Mouse (Mus musculus): ENCODE data around the gene Grcc10.
A peak's percentile ranks its signal among the peaks of the same experiment; 100 is the strongest.

The Grcc10 gene

GRCm38 (mm10) chr6:124740888-124741761 is at the start of gene Grcc10:
Gene Grcc10 (minus strand): TSS chr6:124741374.
- peak; percentile 88 for DNase-seq (ENCODE audit: low spot score)

- no peak for DNase-seq (ENCODE audit: low spot score)
Observed at GRCm38 (mm10) chr6:124790121-124790520, 48.9 kb upstream of the Grcc10 start.

DNA sequence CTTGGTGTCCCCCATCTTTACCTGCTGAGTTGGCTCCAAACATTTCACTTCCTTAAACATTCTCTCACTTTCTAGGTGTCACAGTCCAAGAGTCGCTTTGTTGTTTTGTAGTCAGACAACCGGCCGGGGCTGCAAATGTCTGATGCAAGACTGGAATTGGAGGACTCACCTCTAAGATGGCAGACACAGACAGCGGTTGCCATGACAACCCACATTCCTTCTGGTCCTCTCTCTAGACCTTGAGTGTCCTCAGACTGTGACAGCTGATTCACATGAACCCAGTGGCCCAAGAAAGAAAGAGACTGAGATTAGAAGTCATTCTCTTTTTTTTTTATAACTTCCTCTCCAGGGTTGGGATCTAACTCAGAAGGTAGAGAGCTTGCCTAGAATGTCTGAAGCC is 48.3 kb upstream of the Grcc10 start:
- no peak for DNase-seq (ENCODE audit: low spot score)

DNA sequence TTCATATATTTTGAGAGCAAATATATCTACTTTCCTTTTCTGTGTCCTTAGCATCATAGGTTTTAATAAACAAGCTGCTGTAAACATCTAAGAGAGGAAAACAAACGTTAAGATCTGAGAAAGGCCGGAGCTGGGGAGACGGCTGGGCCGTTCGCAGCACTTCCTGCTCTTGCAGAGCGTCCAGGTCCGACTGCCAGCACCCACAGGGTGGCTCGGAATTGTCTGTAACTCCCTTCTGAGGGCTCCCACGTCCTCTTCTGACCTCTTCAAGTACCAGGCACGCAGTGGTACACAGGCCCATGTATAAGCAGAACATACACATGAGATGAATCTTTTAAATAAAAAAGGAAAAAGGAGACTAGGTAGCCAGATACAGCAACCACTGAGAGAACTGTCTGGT is 46.5 kb upstream of the Grcc10 start:
- no peak for DNase-seq (ENCODE audit: low spot score)

GRCm38 (mm10) chr6:124786756-124787420 is 45.7 kb upstream of the Grcc10 start:
- DNase-seq (ENCODE audit: low spot score): no peak

- DNase-seq (ENCODE audit: low spot score): no peak
Observed at GRCm38 (mm10) chr6:124782436-124782835, 41.3 kb upstream of the Grcc10 start.

DNA sequence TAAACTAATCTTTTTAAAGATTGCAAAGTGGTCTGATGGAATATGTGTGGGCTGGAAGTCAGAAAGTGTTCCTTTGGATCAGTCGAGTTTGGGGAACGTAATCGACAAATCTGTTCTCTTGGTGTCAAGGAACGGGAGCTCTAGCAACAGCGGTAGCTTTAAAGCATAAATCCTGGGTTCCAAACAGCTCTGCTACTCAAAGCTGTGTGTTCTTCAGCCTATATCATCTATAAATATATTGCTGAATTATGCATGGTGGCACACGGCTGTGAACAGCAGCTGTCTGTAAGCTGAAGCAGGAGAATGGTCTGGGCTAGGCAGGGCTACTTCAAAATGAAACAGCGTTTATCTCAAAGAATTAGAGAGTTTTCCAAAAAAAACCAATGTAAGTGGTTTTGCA is 39.7 kb upstream of the Grcc10 start:
- DNase-seq (ENCODE audit: low spot score): no peak

- no peak for DNase-seq (ENCODE audit: low spot score)
Observed at GRCm38 (mm10) chr6:124779984-124780416, 38.8 kb upstream of the Grcc10 start.

GRCm38 (mm10) chr6:124779222-124779983 is 38.2 kb upstream of the Grcc10 start, which contains the start of gene Lrrc23:
Gene Lrrc23 (minus strand): TSS chr6:124779727.
- no peak for DNase-seq (ENCODE audit: low spot score)

DNA sequence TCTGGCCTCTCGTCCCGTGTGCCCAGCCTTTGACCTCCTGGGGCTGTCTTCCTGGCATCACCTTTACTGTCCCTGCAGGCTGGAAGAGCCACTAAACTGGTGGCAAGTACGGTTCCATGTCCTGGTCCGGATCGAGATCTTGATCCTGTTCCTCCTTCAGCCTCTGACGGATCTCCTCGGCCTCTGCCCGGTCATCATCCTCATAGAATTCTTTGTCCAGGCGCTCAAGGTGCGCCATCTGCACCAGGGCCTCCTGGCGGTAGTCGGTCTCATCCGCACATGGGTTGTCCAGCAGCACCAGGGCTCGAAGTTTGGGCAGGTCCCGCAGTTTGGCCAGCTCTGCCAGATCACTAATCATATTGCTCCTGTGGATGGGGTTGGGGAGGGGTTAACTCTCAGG is 29.3 kb upstream of the Grcc10 start:
- no peak for DNase-seq (ENCODE audit: low spot score)

- DNase-seq (ENCODE audit: low spot score): no peak
Observed at GRCm38 (mm10) chr6:124770013-124770412, 28.8 kb upstream of the Grcc10 start.

DNA sequence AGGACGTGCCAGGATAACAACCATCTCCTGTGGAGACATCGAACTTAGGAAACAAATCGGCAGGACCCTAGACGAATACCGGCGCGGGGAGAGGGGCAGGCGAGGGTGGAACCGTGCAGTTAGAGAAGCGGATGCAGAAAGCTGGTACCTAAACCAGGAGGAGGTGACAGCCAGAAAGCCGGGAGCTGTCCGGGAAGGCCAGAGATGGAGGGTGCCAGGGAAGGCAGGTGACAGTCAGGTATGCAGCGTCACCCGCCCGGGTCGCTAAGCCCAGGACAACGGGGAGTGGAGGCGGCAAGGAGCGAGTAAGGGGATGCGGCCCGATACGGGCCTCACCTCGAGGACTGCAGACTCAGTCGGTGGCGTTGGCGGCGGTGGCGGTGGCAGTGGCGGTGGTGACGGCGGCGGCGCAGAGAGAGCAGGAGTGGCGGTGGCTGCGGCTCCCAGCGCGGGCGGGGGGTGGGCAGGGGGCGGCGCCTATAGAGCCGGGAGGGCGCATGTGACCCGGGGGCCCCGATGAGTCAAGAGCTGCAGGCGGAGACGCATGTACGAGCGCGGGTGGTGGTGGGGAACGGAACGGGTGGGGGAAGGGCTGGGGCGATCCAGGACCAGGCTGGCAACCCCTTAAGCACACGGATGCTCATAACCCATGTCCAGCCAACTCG is 28.1 kb upstream of the Grcc10 start, which contains the start of gene Eno2:
Gene Eno2, minus strand, starts transcription at position 573 of the 665 bp plus-strand sequence.
- DNase-seq (ENCODE audit: low spot score): no peak

DNA sequence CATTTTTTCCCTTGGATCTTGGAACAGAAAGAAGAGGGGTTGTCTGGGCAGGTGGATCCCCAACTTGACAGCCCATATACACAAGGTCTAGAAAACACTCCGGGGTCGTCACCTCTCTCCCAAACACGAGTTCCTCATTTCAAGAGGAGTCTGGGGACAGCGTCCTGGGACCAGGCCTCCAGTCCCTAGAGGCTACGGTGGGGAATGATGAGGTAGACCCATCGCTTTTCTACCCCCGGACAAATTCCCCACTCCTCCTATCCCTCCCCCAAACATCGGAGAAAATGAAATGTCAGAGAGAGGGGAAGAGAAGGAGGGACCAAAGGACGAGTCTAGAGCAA is 27.5 kb upstream of the Grcc10 start:
- DNase-seq (ENCODE audit: low spot score): no peak

GRCm38 (mm10) chr6:124767920-124768703 is 26.9 kb upstream of the Grcc10 start:
- DNase-seq (ENCODE audit: low spot score): no peak

DNA sequence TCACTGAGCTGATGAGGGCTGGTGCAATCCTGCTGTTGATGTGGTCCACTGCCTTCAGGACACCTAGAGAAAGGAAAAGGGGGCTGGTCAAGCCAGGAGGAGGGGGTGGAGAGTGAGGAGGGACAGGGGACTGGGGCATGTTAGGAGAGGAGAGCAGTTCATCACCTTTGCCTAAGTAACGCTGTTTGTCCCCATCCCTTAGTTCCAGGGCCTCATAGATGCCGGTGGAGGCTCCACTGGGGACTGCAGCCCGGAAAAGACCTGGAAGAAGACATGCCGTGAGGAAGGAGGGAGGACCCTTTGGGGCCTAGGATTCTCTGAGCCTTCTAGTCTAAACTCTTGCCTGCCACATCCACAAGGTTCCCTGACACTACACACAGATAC is 26.4 kb upstream of the Grcc10 start:
- no peak for DNase-seq (ENCODE audit: low spot score)

- no peak for DNase-seq (ENCODE audit: low spot score)
Observed at GRCm38 (mm10) chr6:124765951-124766350, 24.8 kb upstream of the Grcc10 start.

DNA sequence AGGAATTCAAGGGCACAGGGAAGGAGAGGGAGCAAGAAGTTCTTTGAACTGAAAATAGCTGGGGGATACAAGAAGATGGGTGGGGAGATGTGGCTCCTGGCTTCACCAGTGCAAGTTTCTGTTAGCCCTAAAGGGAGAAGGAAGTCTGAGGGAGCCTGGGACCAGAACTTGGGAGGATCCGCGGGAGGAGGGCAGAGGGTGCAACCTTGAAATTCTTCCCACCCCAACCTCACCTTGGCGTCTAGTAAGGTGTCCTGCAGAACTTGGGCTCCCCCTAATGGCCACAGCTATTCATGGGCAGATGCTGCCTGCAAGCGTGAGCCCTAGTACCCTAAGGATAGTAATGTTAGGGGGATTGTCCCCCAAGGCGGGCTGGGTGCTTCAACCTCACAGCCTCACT is 18.1 kb upstream of the Grcc10 start:
- DNase-seq (ENCODE audit: low spot score): no peak

DNA sequence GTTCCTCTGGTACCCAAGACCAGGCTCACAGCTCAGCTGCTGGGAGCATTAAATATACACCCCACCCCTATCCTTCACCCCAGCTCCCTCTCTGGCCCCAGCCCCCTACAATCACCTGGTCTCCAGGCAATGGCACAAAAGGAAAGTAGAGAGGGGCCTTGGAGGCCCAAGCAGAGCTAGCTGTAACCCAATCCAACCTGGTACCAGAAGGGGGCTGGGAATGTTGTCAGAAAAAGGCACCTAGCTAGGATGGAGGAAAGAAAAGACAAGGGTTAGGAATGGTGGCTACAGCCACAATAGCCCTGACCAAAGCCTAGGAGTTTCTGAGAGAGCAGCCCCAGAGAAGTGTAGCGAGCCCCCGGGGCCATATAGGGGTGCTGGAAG is 17.7 kb upstream of the Grcc10 start:
- no peak for DNase-seq (ENCODE audit: low spot score)

GRCm38 (mm10) chr6:124757909-124758848 is 17.0 kb upstream of the Grcc10 start:
- DNase-seq (ENCODE audit: low spot score): no peak

DNA sequence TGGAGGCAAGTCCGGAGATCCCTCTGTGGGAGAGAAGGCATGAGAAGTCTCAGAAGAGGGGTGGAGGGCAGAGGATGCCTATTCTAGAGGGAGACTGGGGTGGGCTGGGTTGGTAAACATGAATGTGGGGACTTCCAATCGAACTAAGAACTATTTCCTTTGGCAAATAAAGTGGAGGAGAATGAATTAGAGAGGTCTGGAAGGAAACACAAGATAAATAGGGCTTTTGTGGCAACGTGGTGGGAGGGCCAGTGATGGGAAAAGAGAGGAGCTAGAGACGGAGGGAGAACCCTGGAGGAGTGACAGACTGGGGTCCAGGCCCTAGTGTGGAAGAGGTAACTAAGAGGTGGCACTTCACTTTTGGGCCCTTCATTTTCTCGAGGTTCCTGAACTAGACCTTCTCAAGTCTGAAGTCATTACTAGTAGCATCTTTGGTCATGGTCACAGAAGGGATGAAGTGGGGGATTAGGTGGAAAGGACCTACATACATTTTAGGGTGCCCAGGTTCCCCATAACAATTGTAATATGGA is 16.2 kb upstream of the Grcc10 start:
- DNase-seq (ENCODE audit: low spot score): no peak

All from layer of hippocampus, adult 9-10 months (tissue).